Mouse (Mus musculus) limb, embryonic 15.5 days (tissue): ENCODE results near the gene Meox1. TPM values are rescaled to one million over a fixed set of nuclear protein-coding genes. Genes with fewer than 3 reads are reported as not detected.
A peak's percentile ranks its signal among the peaks of the same experiment; 100 is the strongest.

Experiments
- ATAC-seq: fragments of 200-750 bp; cut with Nextera tagmentation; 2 replicates; pipeline ENCODE4 v1.8.0; 2017; ENCODE audit warnings: low read depth, moderate TSS enrichment; ENCODE audit not compliant: insufficient number of reproducible peaks, low FRiP score, low TSS enrichment
- H3K27ac ChIP-seq: fragments of 300-500 bp; sonication (generic); 2 replicates; pipeline ENCODE4 v1.5.1; 2015; ENCODE audit warnings: moderate library complexity, mild to moderate bottlenecking, inconsistent platforms
- H3K27me3 ChIP-seq: fragments of 300-500 bp; sonication (generic); 2 replicates; pipeline ENCODE4 v1.6.1; 2015; ENCODE audit warnings: inconsistent platforms
- H3K36me3 ChIP-seq: fragments of 300-500 bp; sonication (generic); 2 replicates; pipeline ENCODE4 v1.6.1; 2015; ENCODE audit warnings: inconsistent platforms
- H3K4me1 ChIP-seq: fragments of 300-500 bp; sonication (generic); 2 replicates; pipeline ENCODE4 v1.6.1; 2015; ENCODE audit warnings: inconsistent platforms
- H3K4me2 ChIP-seq: fragments of 300-500 bp; sonication (generic); 2 replicates; pipeline ENCODE4 v1.6.1; 2015; ENCODE audit warnings: mild to moderate bottlenecking, inconsistent platforms
- H3K4me3 ChIP-seq: fragments of 300-500 bp; sonication (generic); 2 replicates; pipeline ENCODE4 v1.5.1; 2015; ENCODE audit warnings: mild to moderate bottlenecking, inconsistent platforms
- H3K9ac ChIP-seq: fragments of 300-500 bp; sonication (generic); 2 replicates; pipeline ENCODE4 v1.6.1; 2015; ENCODE audit warnings: inconsistent platforms
- H3K9me3 ChIP-seq: fragments of 300-500 bp; sonication (generic); 2 replicates; pipeline ENCODE4 v1.6.1; 2016; ENCODE audit warnings: inconsistent platforms
- WGBS: fragments of 180-500 bp; shearing (Covaris S2); methylation state at CpG from one replicate; pipeline ENCODE4 v1.1.7; 2015; 5-methylcytosine and 5-hydroxymethylcytosine counted together
- polyA plus RNA-seq: library from polyadenylated mRNA; unstranded; fragments of >200 nt; fragmentation: Nextera tagmentation; extraction: Ambion mirVana; gene quantifications from 2 replicates; pipeline ENCODE4 v1.2.1, GENCODE M21; 2015

Meox1 gene
- polyA plus RNA-seq, 1 experiment from 2014 or later: 15.8 TPM

- WGBS: 67% methylated on average over 12 of the region's 12 CpGs
Observed at GRCm38 (mm10) chr11:101921361-101921952, 27.3 kb upstream of the Meox1 start.

DNA sequence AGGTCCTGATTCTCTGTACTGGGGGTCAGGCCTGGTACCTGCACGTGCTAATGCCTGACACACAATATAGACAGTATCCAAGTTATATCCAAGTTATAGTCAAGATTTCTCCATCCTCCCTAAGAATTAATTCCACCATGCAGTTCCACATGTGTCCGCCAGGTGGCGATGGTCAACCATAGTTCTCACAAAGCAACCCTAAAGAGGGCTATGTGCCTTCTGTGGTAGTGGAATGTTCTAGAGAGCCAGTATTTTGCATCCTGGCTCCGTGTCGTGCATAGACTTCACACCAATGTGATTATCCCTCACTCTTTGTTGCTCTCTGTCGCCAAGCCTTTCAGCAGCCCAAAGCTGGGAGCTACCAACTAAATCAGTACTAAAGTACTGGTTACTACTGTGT lies 25.5 kb upstream of the Meox1 start:
- no peak overlapping the region for H3K4me2 ChIP-seq
- 2% methylated on average over 6 of the region's 6 CpGs for WGBS
- no peaks in the 10 kb centered on the region for H3K9me3 ChIP-seq
- H3K27me3 ChIP-seq: peaks cover 33% of the 10 kb centered on the region
- peaks cover 11% of the 10 kb centered on the region; the same call in 1 of the 2 replicates for H3K4me1 ChIP-seq
- H3K36me3 ChIP-seq: no peaks in the 10 kb centered on the region
- H3K4me3 ChIP-seq: no peak overlapping the region
- H3K9ac ChIP-seq: no peak overlapping the region
- ATAC-seq: no peak
- no peak overlapping the region for H3K27ac ChIP-seq

More at GRCm38 (mm10) chr11:101921361-101921952, 27.3 kb upstream of the Meox1 start:
- Histone ChIP-seq H3K27ac (peak overlapping the region; percentile 13; the same call in 1 of the 2 replicates), H3K9me3 (no peaks in the 10 kb centered on the region), H3K36me3 (no peaks in the 10 kb centered on the region), H3K27me3 (peaks cover 26% of the 10 kb centered on the region), H3K4me1 (peaks cover 11% of the 10 kb centered on the region; the same call in 1 of the 2 replicates), H3K9ac (no peak overlapping the region), H3K4me3 (no peak overlapping the region), H3K4me2 (no peak overlapping the region)
- no peak for ATAC-seq

- 72% methylated on average over 3 of the region's 3 CpGs for WGBS
Observed at GRCm38 (mm10) chr11:101918609-101919008, 24.4 kb upstream of the Meox1 start.

GRCm38 (mm10) chr11:101916772-101917171 lies 22.6 kb upstream of the Meox1 start:
- Histone ChIP-seq H3K4me2 (no peak overlapping the region), H3K9me3 (no peaks in the 10 kb centered on the region), H3K9ac (no peak overlapping the region), H3K4me3 (no peak overlapping the region), H3K36me3 (no peaks in the 10 kb centered on the region), H3K27me3 (peaks cover 36% of the 10 kb centered on the region), H3K4me1 (peaks cover 9% of the 10 kb centered on the region; the same call in 1 of the 2 replicates), H3K27ac (no peak overlapping the region)
- WGBS: 61% methylated on average over 3 of the region's 3 CpGs
- ATAC-seq: no peak

More at GRCm38 (mm10) chr11:101918609-101919008, 24.4 kb upstream of the Meox1 start:
- ATAC-seq: no peak
- no peaks in the 10 kb centered on the region for H3K9me3 ChIP-seq
- H3K4me3 ChIP-seq: no peak overlapping the region
- no peaks in the 10 kb centered on the region for H3K36me3 ChIP-seq
- no peak overlapping the region for H3K4me2 ChIP-seq
- no peak overlapping the region for H3K27ac ChIP-seq
- peaks cover 11% of the 10 kb centered on the region; the same call in 1 of the 2 replicates for H3K4me1 ChIP-seq
- no peak overlapping the region for H3K9ac ChIP-seq
- H3K27me3 ChIP-seq: peaks cover 33% of the 10 kb centered on the region

DNA sequence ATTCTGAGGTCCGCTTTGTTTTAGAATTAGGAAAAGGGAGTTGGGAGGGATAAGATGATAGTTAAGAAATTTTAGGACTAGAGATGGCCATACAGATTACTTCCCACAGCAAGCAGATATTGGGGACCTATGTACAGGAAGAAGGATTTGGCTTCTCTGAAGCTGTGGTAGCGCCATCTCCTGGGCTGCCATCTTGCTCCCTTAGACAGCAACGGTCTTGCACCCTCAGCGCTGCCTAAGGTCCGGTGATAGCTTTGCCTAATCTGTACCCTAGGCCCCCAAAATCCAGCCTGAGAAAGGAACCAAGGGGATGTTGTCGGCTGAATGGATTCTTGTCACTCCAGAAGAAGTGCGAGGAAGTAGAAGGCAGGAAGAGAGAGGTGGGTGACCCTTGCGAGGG lies 19.4 kb upstream of the Meox1 start:
- no peaks in the 10 kb centered on the region for H3K4me1 ChIP-seq

DNA sequence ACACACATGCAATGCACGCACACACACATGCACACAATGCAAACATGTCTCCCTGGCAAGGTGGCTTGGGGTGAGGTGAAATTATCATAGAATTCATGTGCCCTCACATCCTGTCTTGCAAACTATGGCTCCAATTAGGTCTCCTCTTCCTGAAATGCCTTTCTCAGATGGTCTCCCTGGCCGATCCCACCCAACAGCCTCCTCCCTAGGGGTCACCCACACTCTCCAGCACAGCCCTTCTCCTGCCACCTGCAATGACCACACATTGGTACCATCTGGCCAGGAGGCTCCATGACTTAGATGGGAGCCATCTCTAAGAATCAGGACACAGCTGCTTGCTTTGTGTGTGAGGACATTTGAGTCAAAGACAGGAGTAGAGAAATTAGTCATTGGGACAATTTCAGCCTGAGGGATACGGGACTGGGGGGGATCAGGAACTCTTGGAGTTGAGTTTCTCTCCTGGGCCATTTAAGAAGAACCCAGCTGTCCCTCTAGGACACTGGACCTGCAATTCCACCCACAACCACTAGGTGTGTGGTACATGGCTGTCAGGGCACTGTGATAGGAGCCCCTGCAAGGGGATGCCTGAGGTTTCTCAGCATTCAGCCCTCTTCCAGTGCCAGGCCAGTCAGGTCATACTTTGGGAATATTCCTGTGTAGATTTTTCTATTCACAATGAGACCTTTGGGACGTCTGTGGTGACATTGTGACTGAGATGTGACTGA lies 17.8 kb upstream of the Meox1 start:
- H3K36me3 ChIP-seq: no peaks in the 10 kb centered on the region
- ATAC-seq: no peak
- H3K4me3 ChIP-seq: no peak overlapping the region

More for the DNA sequence above, 19.4 kb upstream of the Meox1 start:
- no peak overlapping the region for H3K9ac ChIP-seq
- H3K9me3 ChIP-seq: no peaks in the 10 kb centered on the region
- H3K27ac ChIP-seq: no peak overlapping the region
- 63% methylated on average over 8 of the region's 8 CpGs for whole genome bisulfite sequencing
- no peak overlapping the region for H3K4me2 ChIP-seq
- H3K36me3 ChIP-seq: no peaks in the 10 kb centered on the region
- no peak for ATAC-seq
- H3K4me3 ChIP-seq: no peak overlapping the region
- H3K27me3 ChIP-seq: peaks cover 33% of the 10 kb centered on the region

DNA sequence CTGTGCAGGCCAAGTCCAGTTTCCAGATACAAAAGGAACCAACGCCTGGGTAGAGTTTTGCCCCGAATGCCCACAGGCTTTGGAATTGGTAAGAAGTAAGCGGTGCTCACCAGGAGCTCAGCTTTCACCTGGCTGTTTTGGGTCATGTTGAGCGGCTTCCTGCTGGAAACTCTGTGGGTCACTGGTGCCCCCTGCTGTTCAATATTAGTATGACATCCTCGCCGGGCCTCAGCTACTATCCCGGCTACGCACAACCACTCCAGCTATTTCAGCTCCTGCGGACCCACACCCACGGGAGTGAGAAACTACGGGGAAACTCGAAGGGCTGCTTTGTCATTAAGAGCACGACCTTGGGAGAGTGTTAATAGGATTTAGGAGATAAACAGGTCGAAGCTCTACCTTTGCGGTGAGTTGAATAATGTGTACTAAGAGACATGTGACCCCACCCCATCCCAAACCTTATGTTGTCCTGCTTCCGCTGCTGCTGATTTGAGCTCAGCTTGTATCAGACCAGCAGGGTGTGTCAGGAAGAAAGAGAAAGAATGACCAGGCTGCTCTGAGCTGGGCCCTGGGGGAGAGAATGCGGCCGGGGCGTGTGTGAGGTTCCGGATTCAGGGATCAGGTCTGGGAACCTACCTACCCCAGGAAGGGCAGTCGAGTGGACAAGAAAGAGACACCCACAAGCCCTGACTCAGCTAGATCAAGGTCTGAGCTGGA lies 16.2 kb upstream of the Meox1 start:
- Histone ChIP-seq H3K9me3 (no peaks in the 10 kb centered on the region), H3K4me1 (peaks cover 8% of the 10 kb centered on the region; the same call in 1 of the 2 replicates), H3K4me3 (no peak overlapping the region), H3K27ac (no peak overlapping the region), H3K27me3 (peaks cover 15% of the 10 kb centered on the region), H3K4me2 (no peak overlapping the region), H3K36me3 (no peaks in the 10 kb centered on the region), H3K9ac (no peak overlapping the region)
- no peak for ATAC-seq
- WGBS: 25% methylated on average over 21 of the region's 21 CpGs

More for the DNA sequence above, 17.8 kb upstream of the Meox1 start:
- 63% methylated on average over 4 of the region's 4 CpGs for WGBS
- no peaks in the 10 kb centered on the region for H3K9me3 ChIP-seq
- H3K4me1 ChIP-seq: peaks cover 2% of the 10 kb centered on the region; the same call in 1 of the 2 replicates
- peaks cover 23% of the 10 kb centered on the region for H3K27me3 ChIP-seq
- H3K9ac ChIP-seq: no peak overlapping the region
- H3K4me2 ChIP-seq: no peak overlapping the region
- no peak overlapping the region for H3K27ac ChIP-seq

- 51% methylated on average over 6 of the region's 6 CpGs for WGBS
- Histone ChIP-seq H3K4me1 (peaks cover 13% of the 10 kb centered on the region; the same call in 1 of the 2 replicates), H3K9me3 (no peaks in the 10 kb centered on the region), H3K36me3 (no peaks in the 10 kb centered on the region), H3K4me3 (no peak overlapping the region), H3K4me2 (no peak overlapping the region), H3K27me3 (peaks cover 15% of the 10 kb centered on the region), H3K27ac (no peak overlapping the region), H3K9ac (no peak overlapping the region)
- no peak for ATAC-seq
Observed at GRCm38 (mm10) chr11:101908777-101909176, 14.6 kb upstream of the Meox1 start.

GRCm38 (mm10) chr11:101905115-101905514 lies 10.9 kb upstream of the Meox1 start:
- 28% methylated on average over 13 of the region's 13 CpGs for WGBS
- Histone ChIP-seq H3K4me2 (no peak overlapping the region), H3K4me1 (peaks cover 22% of the 10 kb centered on the region), H3K9me3 (no peaks in the 10 kb centered on the region), H3K4me3 (no peak overlapping the region), H3K9ac (no peak overlapping the region), H3K36me3 (no peaks in the 10 kb centered on the region), H3K27ac (no peak overlapping the region), H3K27me3 (0 out of 2 replicates have a peak, but pooled peaks cover 13% of the 10 kb centered on the region)
- ATAC-seq: peak; percentile 31; the same call in 1 of the 2 replicates

DNA sequence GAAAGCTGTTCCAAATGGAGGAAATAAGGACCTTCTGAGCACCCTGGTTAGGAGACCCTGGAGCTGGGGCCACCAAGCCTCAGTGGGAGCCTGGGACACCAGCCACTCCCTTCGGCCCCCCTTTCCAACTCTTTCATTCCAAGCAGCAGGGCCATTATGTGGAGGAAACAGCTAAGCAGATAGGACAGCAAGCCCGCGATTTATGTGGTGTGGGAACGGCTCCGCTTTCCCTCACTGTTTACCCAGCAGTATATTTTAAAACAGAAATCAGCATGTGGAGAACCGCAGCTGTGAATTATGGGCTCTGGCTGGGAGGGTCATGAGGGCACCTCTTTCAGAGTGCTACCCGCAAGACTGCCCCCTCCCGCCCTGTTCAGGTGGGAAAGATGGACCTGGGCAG lies 7.1 kb upstream of the Meox1 start:
- Histone ChIP-seq H3K27me3 (0 out of 2 replicates have a peak, but pooled peaks cover 4% of the 10 kb centered on the region), H3K27ac (no peak overlapping the region), H3K4me2 (no peak overlapping the region), H3K9ac (no peak overlapping the region), H3K36me3 (no peaks in the 10 kb centered on the region), H3K4me1 (peaks cover 26% of the 10 kb centered on the region), H3K9me3 (no peaks in the 10 kb centered on the region), H3K4me3 (no peak overlapping the region)
- ATAC-seq: no peak
- 26% methylated on average over 8 of the region's 8 CpGs for WGBS

GRCm38 (mm10) chr11:101898328-101898727 lies 4.2 kb upstream of the Meox1 start:
- 91% methylated on average over 4 of the region's 4 CpGs for WGBS

More at GRCm38 (mm10) chr11:101898328-101898727, 4.2 kb upstream of the Meox1 start:
- Histone ChIP-seq H3K36me3 (no peaks in the 10 kb centered on the region), H3K4me1 (peaks cover 41% of the 10 kb centered on the region), H3K9me3 (no peaks in the 10 kb centered on the region), H3K4me2 (no peak overlapping the region), H3K9ac (no peak overlapping the region), H3K27ac (no peak overlapping the region), H3K4me3 (no peak overlapping the region), H3K27me3 (0 out of 2 replicates have a peak, but pooled peaks cover 4% of the 10 kb centered on the region)
- no peak for ATAC-seq
